Mouse (Mus musculus) bone marrow, adult 2 months (tissue): ENCODE results near the gene Hist2h3c1. TPM values are rescaled to one million over a fixed set of nuclear protein-coding genes. Genes with fewer than 3 reads are reported as not detected.
"Not testable (repeated sequence)": the region's sequence is repeated elsewhere in the genome, so short reads cannot be mapped to it uniquely, and the experiment has no call there.

ENCODE experiments used
- H3K27ac ChIP-seq: fragments of 200-500 bp; 2 replicates; pipeline ENCODE4 v1.5.1; 2012; ENCODE audit warnings: low read depth, mild to moderate bottlenecking, control low read depth, inconsistent platforms, low read length; ENCODE audit not compliant: control insufficient read depth, poor library complexity, insufficient read depth
- H3K4me1 ChIP-seq: fragments of 200-500 bp; 2 replicates; pipeline ENCODE4 v1.6.1; 2011; ENCODE audit warnings: low read length; ENCODE audit not compliant: control insufficient read depth, insufficient read depth
- H3K4me3 ChIP-seq: fragments of 200-500 bp; replicated peaks from 2 replicates; pipeline ENCODE3; 2011; ENCODE audit warnings: mild to moderate bottlenecking, low read depth, low read length, control low read depth; ENCODE audit not compliant: control insufficient read depth
- CTCF ChIP-seq: fragments of 200-500 bp; IDR thresholded peaks from 2 replicates; pipeline ENCODE4 v1.5.1; 2011; ENCODE audit warnings: low read length, control low read depth; ENCODE audit not compliant: control insufficient read depth, insufficient read depth
- POLR2A ChIP-seq: fragments of 200-500 bp; IDR thresholded peaks from 2 replicates; pipeline ENCODE4 v1.6.1; 2011; ENCODE audit warnings: low read depth, mild to moderate bottlenecking, control low read depth, low read length, borderline replicate concordance; ENCODE audit not compliant: control insufficient read depth
- WGBS: fragments of 180-500 bp; shearing (Covaris S2); methylation state at CpG from one replicate; pipeline ENCODE4 v1.1.7; 2018; 5-methylcytosine and 5-hydroxymethylcytosine counted together
- polyA plus RNA-seq: library from polyadenylated mRNA; stranded (reverse); fragments of >200 nt; gene quantifications from 2 replicates; pipeline ENCODE4 v1.2.4, GENCODE M21; 2011; ENCODE audit warnings: low replicate concordance; ENCODE audit not compliant: missing spikeins, insufficient read depth, insufficient read length

Gene Hist2h3c1
- polyA plus RNA-seq, 1 experiment: not detected

DNA sequence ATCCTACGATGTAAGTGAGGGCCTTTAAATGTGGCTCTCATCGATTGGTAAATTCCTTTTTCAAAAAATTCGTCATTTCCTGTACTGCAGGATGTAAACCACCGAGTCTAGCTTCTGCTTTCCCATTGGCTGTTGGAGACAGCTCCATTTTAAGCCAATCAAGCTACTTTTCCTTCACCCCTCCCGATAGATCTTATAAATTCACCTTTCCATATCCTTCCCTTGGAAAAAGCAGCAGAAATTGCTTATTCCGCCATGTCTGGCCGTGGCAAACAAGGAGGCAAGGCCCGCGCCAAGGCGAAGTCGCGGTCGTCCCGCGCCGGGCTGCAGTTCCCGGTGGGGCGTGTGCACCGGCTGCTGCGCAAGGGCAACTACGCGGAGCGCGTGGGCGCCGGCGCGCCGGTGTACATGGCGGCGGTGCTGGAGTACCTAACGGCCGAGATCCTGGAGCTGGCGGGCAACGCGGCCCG, 26.8 kb upstream of the Hist2h3c1 start, which contains the start of the genes Bola1 and Hist2h2ab:
TSS of gene Bola1 (minus strand) at position 49 of the 470 bp plus-strand sequence.
TSS of gene Hist2h2ab (plus strand) at position 205 of the 470 bp plus-strand sequence.
- Histone ChIP-seq H3K27ac (peak within 1 kb of the TSS; percentile 98), H3K4me1 (peaks cover 2% of the 10 kb centered on the region), H3K4me3 (peak within 1 kb of the TSS; percentile 67)
- under 1% methylated on average over 37 of the region's 37 CpGs for WGBS
- TF ChIP-seq POLR2A: peak; percentile 95; the same call in 1 of the 2 replicates
- TF ChIP-seq CTCF: no peak

DNA sequence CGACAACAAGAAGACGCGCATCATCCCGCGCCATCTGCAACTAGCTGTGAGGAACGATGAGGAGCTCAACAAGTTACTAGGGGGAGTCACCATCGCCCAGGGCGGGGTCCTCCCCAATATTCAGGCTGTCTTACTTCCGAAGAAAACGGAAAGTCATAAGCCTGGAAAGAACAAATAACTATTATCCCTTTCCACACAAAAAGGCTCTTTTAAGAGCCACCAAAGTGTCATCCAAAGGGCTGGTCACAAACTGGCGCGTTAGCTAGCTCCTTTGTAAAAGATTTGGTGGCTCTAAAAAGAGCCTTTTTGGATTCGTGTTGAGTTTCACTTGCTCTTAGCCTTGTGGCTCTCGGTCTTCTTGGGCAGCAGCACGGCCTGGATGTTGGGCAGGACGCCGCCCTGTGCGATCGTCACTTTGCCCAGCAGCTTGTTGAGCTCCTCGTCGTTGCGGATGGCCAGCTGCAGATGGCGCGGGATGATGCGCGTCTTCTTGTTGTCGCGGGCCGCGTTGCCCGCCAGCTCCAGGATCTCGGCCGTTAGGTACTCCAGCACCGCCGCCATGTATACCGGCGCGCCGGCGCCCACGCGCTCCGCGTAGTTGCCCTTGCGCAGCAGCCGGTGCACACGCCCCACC, 26.2 kb upstream of the Hist2h3c1 start:
- H3K4me1 ChIP-seq: not testable (repeated sequence)
- Histone ChIP-seq H3K27ac (peak overlapping the region; percentile 98), H3K4me3 (peak overlapping the region; percentile 67)
- under 1% methylated on average over 46 of the region's 47 CpGs for WGBS

DNA sequence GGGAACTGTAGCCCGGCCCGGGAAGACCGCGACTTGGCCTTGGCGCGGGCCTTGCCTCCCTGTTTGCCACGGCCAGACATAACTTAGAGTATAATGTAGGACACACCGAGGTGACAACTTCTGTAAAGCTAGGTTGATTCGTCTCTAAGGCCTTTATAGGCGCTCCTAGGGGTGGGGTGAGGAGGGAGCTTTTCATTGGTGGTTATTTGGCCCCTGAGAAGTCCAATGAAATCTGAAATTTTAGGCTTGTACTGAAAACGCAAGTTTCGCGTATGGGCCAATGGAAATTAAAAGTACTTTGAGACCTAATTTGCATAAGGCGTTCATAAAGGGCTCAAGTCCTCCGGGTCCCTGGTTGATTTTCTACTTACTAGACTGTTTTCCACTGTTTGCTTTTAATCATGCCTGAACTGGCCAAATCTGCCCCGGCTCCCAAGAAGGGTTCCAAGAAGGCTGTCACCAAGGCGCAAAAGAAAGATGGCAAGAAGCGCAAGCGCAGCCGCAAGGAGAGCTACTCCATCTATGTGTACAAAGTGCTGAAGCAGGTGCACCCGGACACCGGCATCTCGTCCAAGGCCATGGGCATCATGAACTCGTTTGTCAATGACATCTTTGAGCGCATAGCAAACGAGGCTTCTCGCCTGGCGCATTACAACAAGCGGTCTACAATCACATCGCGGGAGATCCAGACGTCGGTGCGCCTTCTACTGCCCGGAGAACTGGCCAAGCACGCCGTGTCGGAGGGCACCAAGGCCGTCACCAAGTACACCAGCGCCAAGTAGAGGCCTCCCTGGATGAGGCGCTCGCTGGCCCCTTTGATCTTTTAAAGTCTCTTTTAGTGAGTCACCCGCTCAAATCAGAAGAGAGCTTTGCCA, 25.5 kb upstream of the Hist2h3c1 start, which contains the start of the genes Hist2h2ac and Hist2h2be:
TSS of gene Hist2h2ac (minus strand) at position 116 of the 875 bp plus-strand sequence.
TSS of gene Hist2h2be (plus strand) at position 355 of the 875 bp plus-strand sequence.
- peaks cover 4% of the 10 kb centered on the region for H3K4me1 ChIP-seq

GRCm38 (mm10) chr3:96221640-96222038, 24.8 kb upstream of the Hist2h3c1 start:
- no peak for TF ChIP-seq CTCF
- no peak for TF ChIP-seq POLR2A
- Histone ChIP-seq H3K4me1 (peaks cover 4% of the 10 kb centered on the region), H3K4me3 (peak overlapping the region; percentile 77), H3K27ac (peak overlapping the region; percentile 97)
- WGBS: 4% methylated on average over 9 of the region's 9 CpGs

More for the DNA sequence above, 25.5 kb upstream of the Hist2h3c1 start, which contains the start of the genes Hist2h2ac and Hist2h2be:
- Histone ChIP-seq H3K4me3 (peak within 1 kb of the TSS; percentile 77), H3K27ac (peak within 1 kb of the TSS; percentile 98)
- TF ChIP-seq POLR2A (peak; percentile 92), CTCF (peak; percentile 11; the same call in 1 of the 2 replicates)
- WGBS: under 1% methylated on average over 43 of the region's 43 CpGs

- H3K27ac ChIP-seq: peak overlapping the region; percentile 29; the same call in 1 of the 2 replicates
- H3K4me3 ChIP-seq: peak overlapping the region; percentile 37
- WGBS: 84% methylated on average over 4 of the region's 4 CpGs
- H3K4me1 ChIP-seq: peaks cover 5% of the 10 kb centered on the region
- TF ChIP-seq CTCF: no peak
- no peak for TF ChIP-seq POLR2A
These were observed 23.7 kb upstream of the Hist2h3c1 start for GRCm38 (mm10) chr3:96222774-96223173.

DNA sequence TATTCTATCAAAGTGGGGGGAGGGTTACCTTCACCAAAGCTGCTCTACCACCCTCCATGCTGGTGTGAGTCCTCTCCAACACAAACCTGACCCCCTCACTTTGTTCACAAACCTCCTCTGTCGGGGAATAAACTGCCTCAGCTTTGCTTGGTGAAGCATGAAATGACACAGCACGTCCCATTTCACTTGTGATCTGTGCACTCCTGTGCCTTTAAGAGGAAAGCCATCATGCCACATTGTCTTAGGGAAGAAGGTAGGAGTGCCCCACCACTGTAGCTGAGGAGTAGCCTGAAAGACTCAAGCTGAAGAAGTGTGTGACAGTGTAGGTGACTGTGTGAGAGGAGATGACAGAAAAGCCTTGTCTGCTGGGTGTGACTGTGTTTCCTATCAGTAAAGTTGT, 21.1 kb upstream of the Hist2h3c1 start:
- H3K27ac ChIP-seq: no peak overlapping the region
- TF ChIP-seq POLR2A (no peak), CTCF (no peak)
- peaks cover 5% of the 10 kb centered on the region for H3K4me1 ChIP-seq
- no peak overlapping the region for H3K4me3 ChIP-seq
- 58% methylated on average over 2 of the region's 2 CpGs for WGBS

DNA sequence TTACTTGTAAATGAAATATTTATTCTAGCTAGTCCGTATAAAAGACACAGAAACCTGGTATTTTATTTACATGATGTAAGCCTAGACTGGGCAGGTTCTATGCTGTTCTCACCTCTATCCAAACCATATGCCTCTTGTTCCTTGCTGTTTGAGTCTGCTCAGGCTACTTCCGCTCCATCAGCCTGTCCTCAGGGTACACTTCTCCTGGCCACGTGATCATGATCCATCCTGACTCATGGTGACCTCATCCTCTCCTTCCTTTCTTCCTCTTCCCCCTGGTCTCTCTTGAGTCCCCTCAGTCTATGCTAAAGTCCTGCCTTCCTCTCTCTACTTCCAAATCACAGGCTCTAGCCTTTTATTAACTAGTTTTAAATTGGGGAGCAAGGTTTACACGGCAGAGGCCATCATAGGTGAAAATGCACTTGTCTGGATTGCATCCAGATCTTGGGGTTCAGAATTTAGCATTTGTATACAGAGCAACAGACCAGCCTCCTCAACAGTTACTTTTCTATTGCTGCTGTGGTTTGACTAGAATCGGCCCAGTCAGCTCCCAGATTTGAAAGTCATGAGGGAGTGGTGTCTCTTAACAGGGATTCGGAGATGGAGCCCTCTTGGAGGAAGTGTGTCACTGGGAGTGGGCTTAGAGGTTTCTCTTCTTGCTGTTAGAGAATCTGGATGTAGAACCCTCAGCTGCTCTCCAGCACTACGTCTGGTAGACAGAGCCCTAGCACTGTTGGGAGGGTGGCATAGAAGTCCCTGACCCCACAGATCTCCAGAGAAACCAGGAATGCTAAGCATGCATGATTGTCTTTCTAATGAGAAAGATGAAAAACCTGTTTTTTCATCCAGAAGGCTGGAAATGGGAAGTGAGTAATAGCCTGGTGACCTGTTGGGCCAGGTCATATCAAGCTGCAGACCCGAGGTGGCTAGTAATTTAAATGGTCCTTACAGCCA, 19.5 kb upstream of the Hist2h3c1 start:
- no peak for TF ChIP-seq CTCF
- TF ChIP-seq POLR2A: no peak
- WGBS: 56% methylated on average over 8 of the region's 8 CpGs
- Histone ChIP-seq H3K4me3 (no peak overlapping the region), H3K27ac (no peak overlapping the region), H3K4me1 (peaks cover 5% of the 10 kb centered on the region)
